Mouse (Mus musculus): ENCODE measurements at regions not wholly inside any gene's neighbourhood (a gene's known extent, or its start where the extent isn't known, plus 50 kb on each side); places are given as distances from the start of the nearest gene placed in this dataset.

DNA sequence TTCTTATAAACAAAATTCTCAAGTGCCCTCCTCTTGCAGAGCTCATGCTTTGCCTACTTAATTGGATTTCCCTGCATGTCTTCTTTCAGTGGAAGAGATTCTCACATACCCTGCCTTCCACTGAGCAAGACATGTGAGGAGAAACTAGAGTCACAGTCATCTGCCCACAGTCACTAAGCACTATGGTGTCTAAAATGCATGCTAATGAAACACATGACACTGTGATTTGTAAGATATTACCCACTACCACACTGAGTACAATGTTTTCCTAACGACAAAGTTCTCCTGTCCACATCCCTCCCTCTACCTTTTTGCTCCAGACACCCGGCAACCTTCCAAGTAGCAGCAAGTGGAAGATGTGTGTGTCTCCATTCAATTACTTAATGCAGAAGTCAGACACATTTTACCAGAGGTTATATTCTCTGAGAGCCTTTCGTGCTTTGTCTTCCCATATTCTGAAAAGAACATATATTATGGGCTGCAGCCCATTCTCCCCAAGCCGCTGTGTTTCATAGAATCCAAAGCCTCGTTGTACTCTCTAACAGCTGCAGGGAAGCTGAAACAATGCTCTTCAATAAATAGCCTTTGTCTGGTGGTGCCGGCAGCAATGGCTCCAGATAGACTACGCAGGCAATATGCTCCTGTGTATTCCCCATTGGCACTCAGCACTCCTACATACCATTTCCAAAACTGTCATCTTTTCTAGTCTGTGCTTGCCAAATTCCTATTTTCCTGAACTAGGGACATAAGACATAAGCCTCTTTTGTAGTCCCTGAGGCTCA, 670.7 kb downstream of the Poteg start:
- DNase-seq (ENCODE audit: low spot score in 2 of 2), result no peak
- intact Hi-C loops (cut with DNase I), result no loop called here

DNA sequence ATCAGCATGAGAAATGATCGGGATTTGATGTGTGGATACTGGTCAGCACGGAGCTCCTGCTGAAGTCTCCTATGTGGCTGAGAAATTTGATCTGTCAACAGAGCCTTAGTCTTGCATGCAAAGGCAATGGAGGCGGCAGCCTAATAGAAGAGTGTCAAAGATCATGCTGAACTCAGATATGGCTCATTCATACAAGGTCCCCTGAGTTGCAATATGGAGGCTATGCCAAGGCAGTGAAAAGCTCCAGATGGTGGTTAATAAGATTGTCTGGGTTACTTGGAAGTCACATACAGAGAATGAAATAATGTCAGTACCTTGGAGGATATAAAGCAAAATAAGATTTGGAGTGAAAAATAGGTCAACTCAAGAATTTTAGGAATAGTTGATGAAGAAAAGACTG, 677.6 kb downstream of the Poteg start:
- intact Hi-C loops (cut with DNase I), result no loop called here
- DNase-seq (ENCODE audit: low spot score in 2 of 2), result no peak

DNA sequence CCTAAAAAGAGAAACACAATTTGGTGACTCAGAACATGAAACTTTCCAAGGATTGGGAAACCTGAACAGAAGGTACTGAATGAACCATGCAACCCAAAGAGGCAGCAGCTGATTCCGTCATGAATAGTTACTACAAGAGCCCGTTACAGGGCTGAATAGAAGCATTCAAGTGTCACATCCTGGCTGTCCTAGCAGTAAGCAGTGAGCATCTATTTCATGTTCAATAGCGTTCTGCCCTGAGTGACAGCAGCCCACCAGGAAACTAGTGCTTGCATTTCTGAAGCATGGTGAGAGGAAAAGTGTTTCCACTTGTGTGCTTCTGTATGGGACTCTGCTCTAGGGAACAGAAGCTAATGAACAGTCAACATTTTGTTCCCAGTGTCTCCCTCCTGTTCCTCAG, 694.4 kb downstream of the Poteg start:
- intact Hi-C loops (cut with DNase I), result loop anchor here (10.0 kb wide), 2 partner anchors 457 to 1153 kb away; no protein-coding TSS in a partner anchor

DNA sequence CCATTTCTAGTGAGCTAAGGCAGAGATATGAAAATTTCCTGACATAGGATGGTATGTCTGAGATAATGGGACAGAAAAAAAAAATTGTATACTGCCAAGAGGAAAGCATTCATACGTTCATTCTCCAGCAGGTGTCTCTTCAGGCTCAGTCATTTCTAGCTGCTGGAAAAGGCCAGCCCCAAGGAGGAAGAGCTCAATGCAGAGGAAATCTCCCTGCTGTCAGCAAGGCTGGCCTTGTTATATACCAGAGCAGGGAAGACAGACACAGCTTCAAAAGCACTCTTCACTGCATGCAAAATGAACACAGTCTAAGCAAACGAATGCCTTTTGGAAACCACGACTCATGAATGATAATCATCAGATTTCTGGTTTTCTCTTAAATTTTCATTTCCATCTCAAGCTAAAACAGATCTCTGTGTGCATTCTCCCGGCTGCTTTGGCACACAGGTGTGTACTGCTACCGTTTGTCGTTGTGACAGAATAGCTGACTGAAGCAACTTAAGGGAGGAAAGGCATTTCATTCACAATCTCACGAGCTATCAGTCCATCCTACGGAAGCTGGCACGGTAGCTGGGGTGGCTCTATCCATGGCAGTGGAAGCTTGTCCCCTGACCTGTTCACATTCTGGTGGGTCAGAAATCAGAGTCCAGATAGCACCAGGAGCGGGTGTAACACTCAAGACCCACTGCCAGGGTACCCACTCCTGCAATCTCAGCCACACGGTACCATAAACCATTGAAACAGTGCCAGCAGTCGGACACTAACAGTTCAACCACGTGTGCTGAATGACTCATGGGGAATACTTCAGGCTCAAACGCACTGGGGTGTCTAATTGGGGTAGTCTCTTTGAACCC, 701.4 kb downstream of the Poteg start:
- intact Hi-C loops (cut with DNase I), result loop anchor here (10.0 kb wide), 2 partner anchors 464 to 1146 kb away; no protein-coding TSS in a partner anchor
- DNase-seq (ENCODE audit: low spot score in 2 of 2), result peak; percentile 64 to 75

More for the DNA sequence above, 694.4 kb downstream of the Poteg start:
- DNase-seq (ENCODE audit: low spot score in 2 of 2), result no peak

DNA sequence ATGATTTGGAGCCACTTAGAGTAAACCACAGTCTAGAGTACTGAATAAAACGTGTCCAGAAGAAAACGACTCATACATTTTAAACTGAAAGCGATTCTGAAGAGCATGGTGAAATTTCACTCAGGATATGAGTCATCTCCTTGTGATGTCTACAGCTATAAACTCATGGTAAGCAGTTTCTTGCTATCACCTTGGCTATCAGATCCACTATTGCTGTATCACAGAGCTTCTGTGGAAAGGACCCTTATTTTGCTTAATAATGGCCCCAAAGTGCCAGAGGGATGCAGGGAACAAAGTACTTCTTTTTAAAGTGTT, 701.9 kb downstream of the Poteg start:
- intact Hi-C loops (cut with DNase I), result loop anchor here (10.0 kb wide), 2 partner anchors 465 to 1145 kb away; no protein-coding TSS in a partner anchor

DNA sequence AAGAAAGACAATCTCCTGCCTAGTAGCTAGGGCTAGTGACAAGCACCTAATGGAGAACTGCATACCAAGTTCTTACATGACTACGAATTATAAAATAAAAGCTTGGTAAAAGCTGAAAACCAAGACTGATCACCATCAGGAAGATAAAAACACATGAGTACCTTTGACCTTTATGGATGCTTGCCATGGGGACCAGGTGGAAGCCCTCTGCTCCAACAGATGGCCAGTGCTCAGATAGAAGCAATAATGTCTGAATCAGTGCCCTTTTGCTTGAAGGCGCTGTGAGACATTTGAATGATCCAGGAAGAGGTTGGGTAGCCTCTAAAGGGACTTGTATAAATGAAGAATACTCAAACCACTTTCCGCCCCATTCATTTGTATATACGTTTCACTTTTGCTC, 713.2 kb downstream of the Poteg start:
- intact Hi-C loops (cut with DNase I), result no loop called here
- no peak for DNase-seq (ENCODE audit: low spot score in 2 of 2)

More for the DNA sequence above, 701.9 kb downstream of the Poteg start:
- DNase-seq (ENCODE audit: low spot score in 2 of 2), result peak in 1 of 2 experiments; percentile 5

DNA sequence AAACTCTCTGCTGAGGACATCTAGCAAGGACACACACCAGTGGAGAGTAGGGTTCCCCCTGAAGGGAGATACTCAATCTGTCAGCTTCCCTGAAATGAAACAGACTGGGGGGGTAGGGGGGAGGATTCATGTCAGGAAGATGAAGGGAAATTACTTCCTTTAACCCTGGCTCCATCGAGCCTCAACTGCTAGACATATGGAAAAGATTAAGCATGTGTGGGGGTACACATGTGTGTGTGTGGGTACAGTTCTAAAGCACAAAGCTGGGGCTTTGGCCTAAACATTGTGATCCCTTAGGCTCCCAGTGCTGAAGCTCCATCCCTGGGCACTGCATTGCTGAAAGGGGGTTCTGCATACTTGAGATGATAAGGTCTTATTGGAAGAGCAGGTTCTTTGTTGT, 720.6 kb downstream of the Poteg start:
- DNase-seq (ENCODE audit: low spot score in 2 of 2), result no peak
- intact Hi-C loops (cut with DNase I), result no loop called here

DNA sequence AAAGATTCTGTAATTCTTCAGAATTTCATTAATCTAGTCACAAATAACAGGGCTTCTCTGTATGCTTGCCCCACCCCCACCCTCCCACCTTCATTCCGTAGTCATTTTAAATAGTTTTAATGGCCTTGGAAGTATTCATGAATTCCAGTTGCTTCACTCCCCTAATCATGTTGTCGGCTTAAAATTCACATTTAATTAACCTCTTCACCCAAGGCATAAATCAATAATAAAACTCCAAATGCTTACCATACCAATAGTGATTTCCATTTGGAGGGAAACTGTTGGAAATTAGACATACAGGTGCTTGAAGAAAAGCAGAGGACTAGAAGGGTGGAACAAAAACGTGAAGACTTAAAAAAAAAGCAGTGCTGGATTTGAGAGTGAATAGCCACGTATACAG, 724.0 kb downstream of the Poteg start:
- no peak for DNase-seq (ENCODE audit: low spot score in 2 of 2)
- intact Hi-C loops (cut with DNase I), result no loop called here

DNA sequence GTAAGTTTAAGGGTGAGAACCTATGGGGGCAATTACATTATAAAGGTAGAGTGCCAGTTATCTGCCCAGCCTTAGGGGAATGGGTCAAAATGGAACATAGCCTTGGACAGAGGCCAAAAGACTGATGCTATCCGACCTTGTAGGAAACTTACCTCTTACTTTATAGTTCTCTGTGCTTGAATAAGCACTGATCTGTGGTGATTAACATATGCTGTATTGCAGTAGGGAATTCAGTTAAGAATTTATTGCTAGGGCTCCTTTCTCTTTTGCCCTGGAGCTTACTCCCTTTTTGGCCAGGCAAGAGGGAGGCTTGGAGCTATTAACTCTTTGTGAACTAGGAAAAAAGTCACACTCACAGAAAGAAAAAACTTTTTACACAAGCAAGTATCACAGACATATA, 748.5 kb downstream of the Poteg start:
- DNase-seq (ENCODE audit: low spot score in 2 of 2), result no peak
- intact Hi-C loops (cut with DNase I), result no loop called here

DNA sequence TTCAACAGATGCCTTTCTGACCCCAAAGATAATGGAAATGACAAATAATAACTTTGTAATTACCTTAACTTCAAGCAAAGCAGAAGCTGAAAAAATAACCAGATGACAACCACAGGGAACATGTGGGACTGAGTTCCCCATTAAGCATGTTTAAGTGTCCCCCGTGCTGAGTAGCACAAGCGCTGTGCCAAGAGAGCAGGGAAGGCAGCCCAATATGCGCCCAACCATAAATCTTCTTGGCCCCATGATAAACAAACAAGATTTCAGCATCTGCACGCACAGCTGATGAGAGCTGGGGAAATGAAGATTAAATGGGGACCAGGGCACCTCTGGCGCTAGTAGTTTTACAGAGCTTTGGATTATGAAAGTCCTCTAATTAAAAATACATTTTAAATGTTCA, 788.1 kb downstream of the Poteg start:
- no peak for DNase-seq (ENCODE audit: low spot score in 2 of 2)
- intact Hi-C loops (cut with DNase I), result no loop called here

DNA sequence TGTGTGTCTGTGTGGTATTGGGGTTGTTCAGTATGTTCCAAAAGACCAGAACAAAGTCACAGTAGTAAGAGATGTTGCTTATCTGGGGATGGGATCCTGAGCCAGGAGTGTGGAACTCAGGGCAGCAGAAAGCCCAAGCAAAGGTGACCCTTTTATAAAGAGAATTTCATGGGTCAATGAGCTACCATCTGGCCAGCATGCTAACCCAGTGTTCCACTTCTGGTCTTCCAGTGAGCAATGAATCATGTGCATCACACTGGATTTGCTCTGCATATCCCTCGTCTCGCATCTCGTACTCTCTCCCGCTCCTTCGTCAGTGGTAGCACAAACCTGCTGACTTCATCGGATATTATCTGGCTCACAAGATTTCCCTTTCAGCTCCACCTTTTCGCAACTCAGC, 791.9 kb downstream of the Poteg start:
- DNase-seq (ENCODE audit: low spot score in 2 of 2), result no peak
- intact Hi-C loops (cut with DNase I), result no loop called here

DNA sequence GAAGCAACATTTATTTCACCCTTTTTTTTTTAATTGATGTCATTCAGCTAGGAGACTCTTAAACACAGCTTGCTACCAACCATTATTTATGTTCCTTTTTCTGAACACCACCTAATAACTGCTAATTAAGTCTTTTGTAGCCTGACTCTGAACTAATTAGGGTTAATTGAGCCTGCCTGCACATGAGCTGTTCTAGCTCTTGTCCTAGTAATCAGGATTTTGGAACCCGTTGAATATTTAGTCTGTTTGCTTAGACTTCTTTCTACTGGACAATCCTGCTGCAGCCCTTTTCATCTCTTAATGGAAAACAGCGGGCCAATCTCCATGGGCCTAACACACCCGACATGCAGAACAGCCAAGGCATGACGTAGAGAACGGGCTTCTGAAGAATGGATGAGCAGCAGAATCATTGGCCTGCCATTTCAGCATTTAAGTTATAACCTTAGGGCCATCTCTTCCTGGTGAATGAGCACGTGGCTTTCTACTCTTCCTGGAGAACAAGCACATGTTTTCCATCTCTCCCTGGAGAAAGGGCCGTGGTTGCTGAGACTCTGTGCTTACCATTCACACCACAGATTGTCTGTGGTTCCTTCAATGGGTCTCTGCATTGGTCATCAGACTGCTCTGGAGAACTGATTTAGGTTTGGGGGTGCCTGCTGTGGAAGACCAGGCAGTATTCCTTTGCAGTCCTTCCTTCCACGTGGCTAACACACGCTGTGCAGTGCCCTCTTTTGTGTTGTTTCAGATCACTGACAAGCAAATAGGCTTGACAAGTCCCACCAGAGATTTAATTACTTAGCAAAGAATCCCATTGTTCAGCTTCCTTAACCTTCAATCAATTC, 805.1 kb downstream of the Poteg start:
- intact Hi-C loops (cut with DNase I), result no loop called here
- DNase-seq (ENCODE audit: low spot score in 2 of 2), result peak; percentile 3 to 4

DNA sequence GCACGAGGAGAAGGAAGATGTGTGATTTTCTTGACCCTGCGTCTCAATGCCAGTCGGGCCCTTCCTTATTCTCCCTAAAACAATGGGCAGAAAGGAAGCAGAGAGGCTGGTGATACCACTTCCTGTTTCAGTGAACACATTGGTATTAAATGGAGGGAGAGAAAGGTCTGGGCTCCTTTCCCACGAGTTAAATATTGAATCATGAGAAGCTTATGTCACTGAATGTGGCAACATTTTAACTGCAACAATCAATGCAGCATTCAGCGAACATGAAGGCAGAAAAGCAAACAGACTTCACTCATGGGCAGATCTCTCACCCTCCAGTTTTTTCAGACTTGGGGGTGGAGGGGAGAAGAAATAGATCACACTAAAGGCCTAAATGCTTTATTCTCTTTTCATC, 819.8 kb downstream of the Poteg start:
- intact Hi-C loops (cut with DNase I), result no loop called here
- no peak for DNase-seq (ENCODE audit: low spot score in 2 of 2)

DNA sequence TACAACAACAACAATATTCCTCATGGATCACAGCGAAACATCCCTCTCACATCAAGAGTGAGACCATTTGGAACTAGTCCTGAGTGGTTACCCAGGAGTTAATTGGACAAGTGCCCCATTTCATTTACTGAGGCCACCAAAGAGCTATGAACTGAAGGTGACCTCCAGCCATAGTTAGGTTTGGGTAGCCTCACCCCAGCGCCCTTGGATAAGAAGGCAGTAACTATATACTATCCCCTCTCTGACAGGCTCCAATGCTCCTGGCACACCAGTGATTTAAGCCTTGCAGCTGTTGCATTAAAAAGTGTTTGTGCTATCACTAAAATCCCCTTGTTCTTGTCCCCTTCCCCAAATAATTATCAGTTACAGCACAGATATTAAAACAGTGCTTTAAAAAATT, 836.8 kb downstream of the Poteg start:
- intact Hi-C loops (cut with DNase I), result no loop called here
- no peak for DNase-seq (ENCODE audit: low spot score in 2 of 2)

DNA sequence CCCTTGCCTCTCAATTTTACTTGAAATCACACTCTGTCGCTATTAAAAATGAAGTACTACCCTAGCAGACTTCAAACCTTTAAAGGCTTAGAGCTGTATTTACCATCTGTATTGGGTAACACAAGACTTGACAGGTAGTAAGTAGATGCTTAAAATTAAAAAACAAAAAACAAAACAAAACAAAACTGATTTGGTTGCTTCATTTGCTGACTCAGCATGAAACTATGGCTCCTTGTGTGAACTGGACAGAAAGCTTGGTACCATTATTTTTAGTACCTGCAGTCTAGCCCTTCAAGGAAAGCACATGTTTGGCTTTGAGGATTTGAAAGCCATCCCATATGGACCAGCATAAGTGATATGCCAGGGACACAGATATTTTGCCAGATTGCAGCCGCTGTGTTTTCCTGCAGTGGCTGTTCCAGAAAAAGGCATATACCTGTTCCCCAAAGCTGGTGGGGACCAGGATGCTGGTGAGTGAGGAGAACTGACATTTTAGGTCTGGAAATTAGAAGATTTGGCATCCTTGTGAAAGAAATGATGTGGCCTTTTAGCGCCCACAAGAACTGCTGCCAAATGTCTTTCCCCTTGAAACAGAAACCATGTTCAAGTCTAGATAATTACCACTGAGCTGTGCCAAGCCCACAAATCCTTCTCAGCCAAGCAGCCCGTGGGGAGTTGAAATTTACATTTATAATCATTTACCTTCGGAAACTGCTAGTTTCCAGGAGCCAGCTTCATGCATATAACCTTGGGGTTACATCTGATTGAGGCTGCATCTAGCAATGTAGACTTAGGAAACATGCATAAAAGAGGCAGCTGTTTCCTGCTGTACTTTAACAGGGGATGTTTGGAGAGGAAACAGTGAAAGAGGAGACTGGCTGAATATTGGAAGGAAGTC, 851.7 kb downstream of the Poteg start:
- intact Hi-C loops (cut with DNase I), result no loop called here
- DNase-seq (ENCODE audit: low spot score in 2 of 2), result peak; percentile 5 to 8

DNA sequence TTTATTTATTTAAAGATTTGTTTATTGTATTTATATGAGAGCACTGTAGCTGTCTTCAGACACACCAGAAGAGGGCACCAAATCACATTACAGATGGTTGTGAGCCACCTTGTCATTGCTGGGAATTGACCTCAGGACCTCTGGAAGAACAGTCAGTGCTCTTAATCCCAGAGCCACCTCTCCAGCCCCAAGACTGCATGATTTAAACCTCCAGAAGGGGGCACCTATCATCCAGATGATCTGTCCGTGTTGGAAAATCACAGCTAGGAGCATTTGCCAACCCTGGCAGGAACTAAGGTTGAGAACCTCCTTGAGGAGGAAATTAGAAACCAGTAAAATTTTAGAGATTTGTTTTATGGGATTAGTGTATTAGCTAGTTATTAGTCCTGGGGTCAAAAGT, 869.6 kb downstream of the Poteg start:
- intact Hi-C loops (cut with DNase I), result no loop called here
- DNase-seq (ENCODE audit: low spot score in 2 of 2), result no peak

DNA sequence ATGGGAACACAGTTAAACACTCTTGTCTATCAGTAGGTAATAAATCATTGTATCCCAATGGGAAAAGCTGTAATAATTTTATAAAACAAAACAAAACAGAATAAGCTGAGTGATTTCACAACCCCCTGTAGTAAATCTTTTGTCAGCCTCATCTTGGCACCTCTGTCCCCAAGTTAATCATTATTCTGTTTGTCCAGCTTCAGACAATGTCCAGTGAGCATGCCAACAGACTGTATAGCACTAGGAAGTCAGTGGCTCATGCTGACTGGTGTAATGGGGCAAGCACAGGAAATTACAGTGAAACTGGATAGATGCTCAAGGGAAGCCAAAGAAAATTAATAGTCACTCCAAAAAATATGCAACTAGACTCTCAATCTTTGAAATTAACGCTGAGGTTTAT, 885.9 kb downstream of the Poteg start:
- intact Hi-C loops (cut with DNase I), result no loop called here
- no peak for DNase-seq (ENCODE audit: low spot score in 2 of 2)

DNA sequence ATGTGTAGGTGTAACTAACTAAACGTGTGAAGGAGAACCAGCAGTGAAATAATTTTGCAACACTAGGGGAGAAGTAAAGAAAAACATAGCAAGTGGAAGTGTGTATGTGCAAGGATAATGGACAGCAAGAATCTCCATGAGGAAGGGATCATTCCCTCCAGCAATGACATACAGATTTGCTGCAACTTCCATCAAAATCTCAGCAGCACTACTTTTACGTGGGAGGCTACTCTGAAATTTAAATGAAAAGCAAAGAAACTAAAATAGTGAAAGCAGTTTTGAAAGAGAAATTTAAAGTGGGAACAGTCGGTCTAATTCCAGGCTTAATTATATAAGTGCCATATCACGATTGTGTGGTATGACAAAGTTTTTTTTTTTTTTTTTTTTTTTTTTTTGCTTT, 890.0 kb downstream of the Poteg start:
- intact Hi-C loops (cut with DNase I), result no loop called here
- no peak for DNase-seq (ENCODE audit: low spot score in 2 of 2)

DNA sequence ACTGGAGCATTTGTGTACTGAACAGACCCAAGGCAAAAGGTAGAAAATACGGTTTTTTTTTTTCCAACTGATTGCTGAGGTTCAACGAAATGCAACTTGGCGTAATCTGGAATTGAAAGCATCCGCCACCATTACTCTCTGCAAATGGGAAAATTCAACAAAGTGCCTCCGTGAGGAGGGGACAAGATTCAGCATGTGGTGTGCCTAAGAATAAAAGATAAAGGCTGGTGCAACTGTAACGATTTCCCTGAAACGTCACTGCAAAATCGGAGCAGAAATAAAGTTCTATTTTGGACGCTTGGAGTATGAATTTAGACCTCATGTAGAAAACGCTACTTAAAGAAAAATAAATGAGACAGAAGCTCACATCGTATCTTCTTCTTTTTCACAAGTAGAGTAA, 893.8 kb downstream of the Poteg start:
- peak; percentile 30 to 49 for DNase-seq (ENCODE audit: low spot score in 2 of 2)
- intact Hi-C loops (cut with DNase I), result no loop called here
